Mouse (Mus musculus): Measurements from ENCODE around the gene Sh3bgrl3. TPM values are rescaled to one million over a fixed set of nuclear protein-coding genes. Genes with fewer than 3 reads are reported as not detected.
"Not testable (repeated sequence)": the region's sequence is repeated elsewhere in the genome, so short reads cannot be mapped to it uniquely, and the experiment has no call there.

The Sh3bgrl3 gene
- polyA plus RNA-seq, 2 experiments: 325 to 532 TPM

DNA sequence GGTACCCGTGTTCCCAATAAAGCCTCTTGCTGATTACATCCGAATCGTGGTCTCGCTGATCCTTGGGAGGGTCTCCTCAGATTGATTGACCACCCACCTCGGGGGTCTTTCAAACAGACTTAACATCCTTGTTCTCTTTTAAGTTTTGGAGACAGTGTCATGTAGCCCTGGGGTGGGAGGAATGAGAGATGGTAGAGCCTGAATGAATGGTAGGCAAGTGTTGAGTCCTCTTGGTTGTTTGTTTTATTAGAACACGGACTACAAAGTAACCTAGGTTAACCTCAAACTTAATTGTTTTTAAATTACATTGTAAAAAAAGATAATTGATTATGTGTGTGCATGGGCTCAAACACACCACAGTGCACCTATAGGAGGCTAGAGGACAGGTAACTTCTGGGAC lies 36.0 kb upstream of the Sh3bgrl3 start:
- no peak for TF ChIP-seq POLR2A (IDR thresholded peaks at IDR 0.05; ENCODE audit: borderline replicate concordance, extremely low read depth, insufficient read depth, insufficient read length)
- Histone ChIP-seq H3K4me2 (replicated peaks; ENCODE audit: low read depth, low read length, severe bottlenecking) (no peak overlapping the region), H3K4me3 (replicated peaks; ENCODE audit: low read length) (no peak overlapping the region), H3K27me3 (ENCODE audit: control insufficient read depth, insufficient read depth, low read length) (no peaks in the 10 kb centered on the region), H3K36me3 (ENCODE audit: control insufficient read depth, insufficient read depth, low read length) (peaks cover 8% of the 10 kb centered on the region), H3K27ac (replicated peaks; ENCODE audit: low read depth, low read length) (no peak overlapping the region), H3K4me1 (ENCODE audit: control insufficient read depth, insufficient read depth, low read length) (no peaks in the 10 kb centered on the region), H3K9me3 (ENCODE audit: control insufficient read depth, low read length) (no peaks in the 10 kb centered on the region), H3K9ac (ENCODE audit: low read depth, low read length, severe bottlenecking) (no peak overlapping the region)
- WGBS: 91% methylated on average over 5 of the region's 6 CpGs
- no peak for ATAC-seq (ENCODE audit: low FRiP score, low read depth)
- DNase-seq (ENCODE audit: low spot score): no peak

DNA sequence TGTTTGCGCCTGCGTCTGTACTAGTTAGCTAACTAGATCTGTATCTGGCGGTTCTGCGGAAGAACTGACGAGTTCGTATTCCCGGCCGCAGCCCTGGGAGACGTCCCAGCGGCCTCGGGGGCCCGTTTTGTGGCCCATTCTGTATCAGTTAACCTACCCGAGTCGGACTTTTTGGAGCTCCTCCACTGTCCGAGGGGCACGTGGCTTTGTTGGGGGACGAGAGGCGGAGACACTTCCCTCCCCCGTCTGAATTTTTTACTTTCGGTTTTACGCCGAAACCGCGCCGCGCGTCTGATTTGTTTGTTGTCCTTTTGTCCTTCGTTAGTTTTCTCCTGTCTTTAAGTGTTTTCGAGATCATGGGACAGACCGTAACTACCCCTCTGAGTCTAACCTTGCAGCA lies 31.5 kb upstream of the Sh3bgrl3 start:
- not testable (repeated sequence) for H3K9me3 ChIP-seq (ENCODE audit: control insufficient read depth, low read length); H3K27ac ChIP-seq (replicated peaks; ENCODE audit: low read depth, low read length); ATAC-seq (ENCODE audit: low FRiP score, low read depth); H3K36me3 ChIP-seq (ENCODE audit: control insufficient read depth, insufficient read depth, low read length); H3K27me3 ChIP-seq (ENCODE audit: control insufficient read depth, insufficient read depth, low read length); DNase-seq (ENCODE audit: low spot score); H3K4me1 ChIP-seq (ENCODE audit: control insufficient read depth, insufficient read depth, low read length)
- H3K4me2 ChIP-seq (replicated peaks; ENCODE audit: low read depth, low read length, severe bottlenecking): peak overlapping the region; percentile 43
- WGBS: under 1% methylated on average over 27 of the region's 30 CpGs
- peak overlapping the region; percentile 47 for H3K4me3 ChIP-seq (replicated peaks; ENCODE audit: low read length)
- peak overlapping the region; percentile 47 for H3K9ac ChIP-seq (ENCODE audit: low read depth, low read length, severe bottlenecking)

DNA sequence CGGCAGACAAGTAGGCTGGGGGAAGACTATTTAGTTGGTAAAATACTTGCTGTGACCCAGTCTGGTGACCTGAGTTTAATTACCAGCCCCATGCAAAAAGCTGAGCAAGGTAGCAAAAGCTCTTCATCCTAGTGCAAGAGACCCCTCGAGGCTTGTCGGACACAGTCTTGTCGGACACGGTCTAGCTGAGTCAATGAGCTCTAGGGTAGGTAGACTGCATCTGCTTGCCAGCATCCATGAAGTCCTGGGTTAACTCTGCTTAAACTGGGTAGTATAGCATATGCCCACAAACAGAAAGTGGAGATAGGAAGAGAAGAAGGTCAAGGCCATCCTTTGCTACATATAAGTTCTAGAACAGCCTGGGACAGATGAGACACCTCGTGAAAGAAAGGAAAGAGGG lies 30.2 kb upstream of the Sh3bgrl3 start:
- TF ChIP-seq POLR2A (IDR thresholded peaks at IDR 0.05; ENCODE audit: borderline replicate concordance, extremely low read depth, insufficient read depth, insufficient read length): no peak
- ATAC-seq (ENCODE audit: low FRiP score, low read depth): no peak
- 0 out of 2 replicates have a peak overlapping the region, but pooled peaks have one; percentile 11 for H3K4me2 ChIP-seq (replicated peaks; ENCODE audit: low read depth, low read length, severe bottlenecking)
- H3K9ac ChIP-seq (ENCODE audit: low read depth, low read length, severe bottlenecking): no peak overlapping the region
- H3K27me3 ChIP-seq (ENCODE audit: control insufficient read depth, insufficient read depth, low read length): no peaks in the 10 kb centered on the region
- no peak overlapping the region for H3K4me3 ChIP-seq (replicated peaks; ENCODE audit: low read length)
- no peaks in the 10 kb centered on the region; the same call in 1 of the 2 replicates for H3K4me1 ChIP-seq (ENCODE audit: control insufficient read depth, insufficient read depth, low read length)
- no peak overlapping the region for H3K27ac ChIP-seq (replicated peaks; ENCODE audit: low read depth, low read length)
- no peaks in the 10 kb centered on the region for H3K9me3 ChIP-seq (ENCODE audit: control insufficient read depth, low read length)
- WGBS: 77% methylated on average over 6 of the region's 6 CpGs
- no peak for DNase-seq (ENCODE audit: low spot score)
- H3K36me3 ChIP-seq (ENCODE audit: control insufficient read depth, insufficient read depth, low read length): peaks cover 14% of the 10 kb centered on the region

DNA sequence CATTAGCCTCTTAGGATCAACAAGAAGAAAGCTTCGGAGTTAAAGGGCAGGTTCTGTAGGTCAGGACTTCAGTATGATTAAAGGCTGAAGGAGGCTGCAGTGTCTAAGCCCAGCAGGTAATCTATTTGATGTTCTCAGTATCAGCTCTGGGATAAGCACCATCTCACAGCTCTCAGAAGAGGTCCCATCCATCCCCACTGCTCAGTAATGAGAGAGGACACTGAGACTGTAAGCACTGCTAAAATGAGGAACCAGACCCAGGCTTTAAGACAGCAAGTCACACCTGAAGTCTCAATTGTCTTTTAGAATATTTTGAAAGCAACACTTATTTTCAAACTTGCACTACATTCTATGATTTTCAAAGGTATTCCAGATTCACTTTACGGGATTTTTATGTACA lies 29.0 kb upstream of the Sh3bgrl3 start:
- TF ChIP-seq POLR2A (IDR thresholded peaks at IDR 0.05; ENCODE audit: borderline replicate concordance, extremely low read depth, insufficient read depth, insufficient read length): no peak
- H3K4me1 ChIP-seq (ENCODE audit: control insufficient read depth, insufficient read depth, low read length): no peaks in the 10 kb centered on the region; the same call in 1 of the 2 replicates
- H3K36me3 ChIP-seq (ENCODE audit: control insufficient read depth, insufficient read depth, low read length): peaks cover 24% of the 10 kb centered on the region
- H3K4me2 ChIP-seq (replicated peaks; ENCODE audit: low read depth, low read length, severe bottlenecking): no peak overlapping the region
- DNase-seq (ENCODE audit: low spot score): no peak
- no peak for ATAC-seq (ENCODE audit: low FRiP score, low read depth)
- H3K9ac ChIP-seq (ENCODE audit: low read depth, low read length, severe bottlenecking): no peak overlapping the region
- no peaks in the 10 kb centered on the region for H3K27me3 ChIP-seq (ENCODE audit: control insufficient read depth, insufficient read depth, low read length)
- no peaks in the 10 kb centered on the region for H3K9me3 ChIP-seq (ENCODE audit: control insufficient read depth, low read length)
- WGBS: 88% methylated on average over 2 of the region's 2 CpGs
- no peak overlapping the region for H3K4me3 ChIP-seq (replicated peaks; ENCODE audit: low read length)
- H3K27ac ChIP-seq (replicated peaks; ENCODE audit: low read depth, low read length): no peak overlapping the region

DNA sequence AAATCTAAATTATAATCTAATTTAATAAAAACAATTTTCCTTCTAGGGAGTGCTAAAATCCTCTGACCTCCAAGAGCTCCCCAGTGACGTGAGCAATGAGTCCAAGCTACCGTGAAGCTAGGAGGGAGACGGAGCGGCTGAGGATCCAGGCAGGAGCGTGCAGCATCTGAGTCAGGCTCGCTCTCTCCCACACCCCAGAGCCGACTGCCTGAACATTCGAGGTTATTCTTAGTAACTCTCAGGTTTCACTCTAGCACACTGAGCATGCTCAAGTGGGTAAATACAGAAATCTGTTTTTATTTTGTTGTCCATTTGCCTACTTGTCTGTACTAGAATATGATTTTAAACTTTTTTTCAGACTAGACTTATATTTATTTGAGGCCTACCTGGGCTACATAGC lies 28.2 kb upstream of the Sh3bgrl3 start:
- DNase-seq (ENCODE audit: low spot score) (no peak), ATAC-seq (ENCODE audit: low FRiP score, low read depth) (peak; percentile 37; the same call in 1 of the 2 replicates)
- 29% methylated on average over 8 of the region's 8 CpGs for WGBS
- no peaks in the 10 kb centered on the region for H3K27me3 ChIP-seq (ENCODE audit: control insufficient read depth, insufficient read depth, low read length)
- no peak overlapping the region for H3K4me3 ChIP-seq (replicated peaks; ENCODE audit: low read length)
- H3K9me3 ChIP-seq (ENCODE audit: control insufficient read depth, low read length): no peaks in the 10 kb centered on the region
- H3K9ac ChIP-seq (ENCODE audit: low read depth, low read length, severe bottlenecking): no peak overlapping the region
- no peak overlapping the region for H3K27ac ChIP-seq (replicated peaks; ENCODE audit: low read depth, low read length)
- peaks cover 29% of the 10 kb centered on the region for H3K36me3 ChIP-seq (ENCODE audit: control insufficient read depth, insufficient read depth, low read length)
- H3K4me2 ChIP-seq (replicated peaks; ENCODE audit: low read depth, low read length, severe bottlenecking): no peak overlapping the region
- no peaks in the 10 kb centered on the region; the same call in 1 of the 2 replicates for H3K4me1 ChIP-seq (ENCODE audit: control insufficient read depth, insufficient read depth, low read length)
- no peak for TF ChIP-seq POLR2A (IDR thresholded peaks at IDR 0.05; ENCODE audit: borderline replicate concordance, extremely low read depth, insufficient read depth, insufficient read length)

DNA sequence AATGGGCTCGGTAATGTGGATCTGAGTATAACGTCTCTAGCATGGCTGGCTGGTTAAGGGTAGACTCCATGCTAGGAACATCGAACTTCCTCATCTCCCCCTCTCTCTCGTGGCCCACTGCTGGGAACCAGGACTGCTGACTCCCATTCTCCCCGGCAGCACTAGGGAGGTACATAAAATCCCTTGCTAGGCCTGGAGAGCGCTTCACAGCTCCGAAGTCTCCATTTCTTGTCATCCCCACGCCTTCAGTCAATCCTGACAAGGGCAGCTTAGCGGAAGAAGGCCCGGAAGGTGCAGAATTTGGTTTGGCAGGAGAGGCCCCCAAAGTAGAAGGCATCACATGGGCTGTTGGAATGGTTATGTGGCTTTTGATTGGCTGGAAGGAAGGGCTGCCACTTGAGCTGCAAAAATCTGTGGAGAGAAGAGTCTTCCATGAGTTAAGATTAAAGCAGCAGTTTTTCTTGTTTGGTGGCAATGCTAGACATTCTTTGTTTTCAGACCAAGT lies 27.4 kb upstream of the Sh3bgrl3 start:
- ATAC-seq (ENCODE audit: low FRiP score, low read depth): no peak
- Histone ChIP-seq H3K36me3 (ENCODE audit: control insufficient read depth, insufficient read depth, low read length) (peaks cover 36% of the 10 kb centered on the region), H3K9me3 (ENCODE audit: control insufficient read depth, low read length) (no peaks in the 10 kb centered on the region), H3K4me1 (ENCODE audit: control insufficient read depth, insufficient read depth, low read length) (no peaks in the 10 kb centered on the region; the same call in 1 of the 2 replicates), H3K4me2 (replicated peaks; ENCODE audit: low read depth, low read length, severe bottlenecking) (no peak overlapping the region), H3K27me3 (ENCODE audit: control insufficient read depth, insufficient read depth, low read length) (no peaks in the 10 kb centered on the region), H3K9ac (ENCODE audit: low read depth, low read length, severe bottlenecking) (no peak overlapping the region), H3K4me3 (replicated peaks; ENCODE audit: low read length) (no peak overlapping the region), H3K27ac (replicated peaks; ENCODE audit: low read depth, low read length) (no peak overlapping the region)
- DNase-seq (ENCODE audit: low spot score): no peak
- no peak for TF ChIP-seq POLR2A (IDR thresholded peaks at IDR 0.05; ENCODE audit: borderline replicate concordance, extremely low read depth, insufficient read depth, insufficient read length)
- WGBS: 90% methylated on average over 10 of the region's 10 CpGs
